Mouse (Mus musculus) heart, postnatal 0 days (tissue): ENCODE data around the gene Dclk1. TPM values are rescaled to one million over a fixed set of nuclear protein-coding genes. Genes with fewer than 3 reads are reported as not detected.
A peak's percentile ranks its signal among the peaks of the same experiment; 100 is the strongest.

Source experiments
- ATAC-seq: fragments of 200-750 bp; cut with Nextera tagmentation; 2 replicates; pipeline ENCODE4 v1.8.0; 2017; ENCODE audit warnings: low read depth, moderate number of reproducible peaks, moderate library complexity; ENCODE audit not compliant: insufficient read depth
- DNase-seq: peaks from one replicate; pipeline ENCODE4 v3.0.0-alpha.2; 2016; ENCODE audit warnings: low spot score
- H3K27ac ChIP-seq: fragments of 300-500 bp; sonication (generic); 2 replicates; pipeline ENCODE4 v1.5.1; 2014; ENCODE audit warnings: low read depth, mild to moderate bottlenecking
- H3K27me3 ChIP-seq: fragments of 300-500 bp; sonication (generic); 2 replicates; pipeline ENCODE4 v1.6.1; 2014; ENCODE audit warnings: low read length, mixed read lengths; ENCODE audit not compliant: control insufficient read depth, insufficient read depth
- H3K36me3 ChIP-seq: fragments of 300-500 bp; sonication (generic); replicated peaks from 2 replicates; pipeline ENCODE4 v1.6.1; 2014; ENCODE audit warnings: low read length, mixed read lengths; ENCODE audit not compliant: control insufficient read depth, insufficient read depth
- H3K4me1 ChIP-seq: fragments of 300-500 bp; sonication (generic); 2 replicates; pipeline ENCODE4 v1.6.1; 2014; ENCODE audit warnings: antibody characterized with exemption; ENCODE audit not compliant: control insufficient read depth, insufficient read depth
- H3K4me2 ChIP-seq: fragments of 300-500 bp; sonication (generic); 2 replicates; pipeline ENCODE4 v1.6.1; 2014; ENCODE audit warnings: low read depth, mild to moderate bottlenecking, low read length, moderate library complexity
- H3K4me3 ChIP-seq: fragments of 300-500 bp; sonication (generic); 2 replicates; pipeline ENCODE4 v1.5.1; 2014; ENCODE audit warnings: low read depth, low read length
- H3K9ac ChIP-seq: fragments of 300-500 bp; sonication (generic); replicated peaks from 2 replicates; pipeline ENCODE4 v1.6.1; 2014; ENCODE audit warnings: low read depth, low read length, mixed read lengths
- H3K9me3 ChIP-seq: fragments of 300-500 bp; sonication (generic); replicated peaks from 2 replicates; pipeline ENCODE4 v1.6.1; 2016; ENCODE audit warnings: low read length; ENCODE audit not compliant: control insufficient read depth
- CTCF ChIP-seq: IDR thresholded peaks from 2 replicates; pipeline ENCODE4 v1.5.1; 2016; ENCODE audit warnings: antibody characterized with exemption, control low read depth, low read depth
- EP300 ChIP-seq: IDR thresholded peaks from 2 replicates; pipeline ENCODE4 v1.6.1; 2016; ENCODE audit warnings: antibody characterized with exemption, low read depth
- WGBS: fragments of 180-500 bp; shearing (Covaris S2); extraction: QIAGEN DNeasy Blood & Tissue Kit; methylation state at CpG from one replicate; pipeline ENCODE4 v1.1.7; 2014; 5-methylcytosine and 5-hydroxymethylcytosine counted together
- polyA plus RNA-seq: library from polyadenylated mRNA; unstranded; fragments of >200 nt; fragmentation: Nextera tagmentation; extraction: Ambion mirVana; gene quantifications from 2 replicates; pipeline ENCODE4 v1.2.1, GENCODE M21; 2015
- total RNA-seq: library from RNA; depleted of rRNA; stranded (reverse); fragments of >200 nt; gene quantifications from 2 replicates; pipeline ENCODE4 v1.2.3, GENCODE M21; 2014; ENCODE audit warnings: low replicate concordance

The Dclk1 gene
- total and polyA plus RNA-seq, 2 experiments from 2014 or later, result 4.9 to 18.7 TPM

DNA sequence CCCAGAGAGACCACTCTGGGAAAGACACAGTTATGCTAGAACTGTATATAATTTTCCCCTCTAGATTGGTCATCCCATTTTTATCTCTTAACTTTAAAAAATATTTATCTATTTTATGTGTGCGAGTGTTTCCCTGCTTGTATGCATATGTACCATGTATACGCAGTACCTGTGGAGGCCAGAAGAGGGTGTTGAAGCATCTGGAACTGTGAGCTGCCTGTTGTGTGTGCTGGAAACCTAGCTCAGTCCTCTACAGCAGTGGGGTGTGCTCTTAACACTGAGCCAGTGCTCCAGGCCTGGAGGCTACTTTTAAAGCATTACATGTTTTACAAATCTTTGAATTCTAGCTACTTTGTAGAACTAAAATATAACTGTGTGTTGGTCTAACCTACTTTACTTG is 35.8 kb upstream of the Dclk1 start:
- Histone ChIP-seq H3K36me3 (no peaks in the 10 kb centered on the region), H3K27me3 (no peaks in the 10 kb centered on the region), H3K4me2 (no peak overlapping the region), H3K9me3 (no peaks in the 10 kb centered on the region), H3K4me1 (no peaks in the 10 kb centered on the region), H3K4me3 (no peak overlapping the region), H3K9ac (no peak overlapping the region), H3K27ac (no peak overlapping the region)
- TF ChIP-seq EP300 (no peak), CTCF (no peak)
- 96% methylated on average over 2 of the region's 2 CpGs for WGBS
- DNase-seq (no peak), ATAC-seq (no peak)

DNA sequence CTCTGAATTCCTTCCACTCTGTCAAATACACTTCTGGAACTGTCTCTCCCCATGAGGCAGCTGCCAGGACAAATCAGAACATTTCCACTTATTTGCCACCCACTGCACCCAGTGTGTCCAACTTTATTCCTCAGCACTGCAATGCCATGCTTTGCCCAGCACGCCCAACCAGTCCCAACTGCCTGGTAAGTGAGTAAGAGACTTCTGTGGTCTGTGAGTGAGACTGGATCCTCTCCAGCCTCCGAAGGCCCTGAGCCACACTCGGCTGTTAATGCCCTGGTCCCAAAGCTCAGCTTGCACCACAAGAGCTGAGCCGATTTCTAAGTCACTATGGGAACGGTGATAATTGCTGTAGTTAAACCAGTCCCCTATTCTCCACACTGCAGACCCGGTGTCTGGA is 34.5 kb upstream of the Dclk1 start:
- ATAC-seq (no peak), DNase-seq (no peak)
- Histone ChIP-seq H3K4me2 (no peak overlapping the region), H3K27ac (no peak overlapping the region), H3K36me3 (no peaks in the 10 kb centered on the region), H3K9me3 (no peaks in the 10 kb centered on the region), H3K27me3 (no peaks in the 10 kb centered on the region), H3K4me3 (no peak overlapping the region), H3K9ac (no peak overlapping the region), H3K4me1 (no peaks in the 10 kb centered on the region)
- no peak for TF ChIP-seq EP300
- no peak for TF ChIP-seq CTCF
- WGBS, result 60% methylated on average over 6 of the region's 6 CpGs

GRCm38 (mm10) chr3:55212254-55212653 is 29.9 kb upstream of the Dclk1 start:
- Histone ChIP-seq H3K9ac (no peak overlapping the region), H3K27me3 (no peaks in the 10 kb centered on the region), H3K4me2 (no peak overlapping the region), H3K27ac (no peak overlapping the region), H3K9me3 (no peaks in the 10 kb centered on the region), H3K4me1 (no peaks in the 10 kb centered on the region), H3K4me3 (no peak overlapping the region), H3K36me3 (no peaks in the 10 kb centered on the region)
- no peak for DNase-seq
- 29% methylated on average over 2 of the region's 2 CpGs for WGBS
- no peak for TF ChIP-seq CTCF
- TF ChIP-seq EP300, result no peak
- no peak for ATAC-seq

DNA sequence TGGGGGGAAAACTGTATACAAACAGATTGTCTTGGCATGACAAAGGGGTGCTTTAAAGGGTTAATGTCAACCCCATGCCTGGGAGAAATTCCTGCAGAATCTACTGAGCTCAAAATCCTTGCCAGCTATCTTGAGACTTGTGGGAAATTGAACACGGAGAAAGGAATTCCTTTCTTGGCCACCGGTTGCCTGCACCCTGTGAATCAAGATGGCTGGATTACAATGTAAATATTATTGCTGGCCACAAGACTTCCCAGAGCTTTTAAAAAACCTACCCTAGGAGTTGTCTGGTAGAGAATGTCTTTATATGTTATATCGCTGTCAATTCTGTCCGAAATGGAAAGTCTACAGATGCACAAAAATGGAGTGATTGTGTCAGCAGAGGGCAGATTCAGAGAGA is 28.4 kb upstream of the Dclk1 start:
- Histone ChIP-seq H3K4me2 (no peak overlapping the region), H3K9ac (no peak overlapping the region), H3K9me3 (no peaks in the 10 kb centered on the region), H3K4me1 (no peaks in the 10 kb centered on the region), H3K27ac (no peak overlapping the region), H3K27me3 (no peaks in the 10 kb centered on the region), H3K4me3 (no peak overlapping the region), H3K36me3 (no peaks in the 10 kb centered on the region)
- TF ChIP-seq CTCF, result no peak
- TF ChIP-seq EP300, result no peak
- DNase-seq (peak; percentile 15), ATAC-seq (no peak)
- 44% methylated on average over 4 of the region's 4 CpGs for WGBS

GRCm38 (mm10) chr3:55214413-55214812 is 27.8 kb upstream of the Dclk1 start:
- Histone ChIP-seq H3K9me3 (no peaks in the 10 kb centered on the region), H3K4me3 (no peak overlapping the region), H3K36me3 (no peaks in the 10 kb centered on the region), H3K9ac (no peak overlapping the region), H3K4me2 (no peak overlapping the region), H3K27ac (no peak overlapping the region), H3K4me1 (no peaks in the 10 kb centered on the region), H3K27me3 (no peaks in the 10 kb centered on the region)
- DNase-seq, result no peak
- 66% methylated on average over 6 of the region's 6 CpGs for WGBS
- TF ChIP-seq EP300, result no peak
- no peak for TF ChIP-seq CTCF
- no peak for ATAC-seq

- TF ChIP-seq EP300 (no peak), CTCF (peak; percentile 6; the same call in 1 of the 2 replicates)
- Histone ChIP-seq H3K27me3 (no peaks in the 10 kb centered on the region), H3K4me1 (no peaks in the 10 kb centered on the region), H3K9me3 (peaks cover 5% of the 10 kb centered on the region; the same call in 1 of the 2 replicates), H3K27ac (no peak overlapping the region), H3K9ac (no peak overlapping the region), H3K36me3 (no peaks in the 10 kb centered on the region), H3K4me3 (no peak overlapping the region), H3K4me2 (no peak overlapping the region)
- WGBS, result 94% methylated on average over 2 of the region's 2 CpGs
- ATAC-seq (no peak), DNase-seq (no peak)
Observed at GRCm38 (mm10) chr3:55222502-55222901, 19.7 kb upstream of the Dclk1 start.
